Mouse (Mus musculus): ENCODE results near the gene Tmem33. TPM values are rescaled to one million over a fixed set of nuclear protein-coding genes. Genes with fewer than 3 reads are reported as not detected.

Tmem33 gene
- total RNA-seq, 1 experiment, result 118 TPM

- no peak for DNase-seq (ENCODE audit: low read depth, low spot score)
- no peak overlapping the region for H3K4me3 ChIP-seq (ENCODE audit: insufficient read depth in 1 of 2, low read depth in 1 of 2, low read length in 2 of 2, poor library complexity in 1 of 2, severe bottlenecking in 1 of 2)
- no peaks in the 10 kb centered on the region for H3K4me1 ChIP-seq (ENCODE audit: control insufficient read depth in 2 of 2, insufficient read depth in 2 of 2, low read length in 2 of 2, poor library complexity in 1 of 2)
- in situ Hi-C loops (cut with MboI; ENCODE audit: low sequenced_read_pairs in 2 of 2, unreplicated experiment in 2 of 2), result no loop called here
- TF ChIP-seq MAFK (IDR thresholded peaks at IDR 0.05; ENCODE audit: insufficient read depth, low read depth, low read length) (no peak), CHD2 (IDR thresholded peaks at IDR 0.05; ENCODE audit: low read depth, low read length) (no peak), HCFC1 (IDR thresholded peaks at IDR 0.05; ENCODE audit: borderline replicate concordance, insufficient read depth, low read length) (no peak), ZNF384 (IDR thresholded peaks at IDR 0.05; ENCODE audit: low read depth, low read length) (no peak)
- H3K27ac ChIP-seq (ENCODE audit: insufficient read depth, low read depth, low read length, poor library complexity, severe bottlenecking), result no peak overlapping the region
- H3K9ac ChIP-seq (ENCODE audit: insufficient read depth, low read depth, low read length, poor library complexity, severe bottlenecking), result no peak overlapping the region
- no peaks in the 10 kb centered on the region for H3K36me3 ChIP-seq (ENCODE audit: control insufficient read depth, insufficient read depth, low read length, poor library complexity, severe bottlenecking)
- no peaks in the 10 kb centered on the region for H3K9me3 ChIP-seq (ENCODE audit: control insufficient read depth, insufficient read depth, low read depth, low read length)
Measured at GRCm38 (mm10) chr5:67224122-67224502, 36.3 kb upstream of the Tmem33 start.

GRCm38 (mm10) chr5:67225758-67226157 is 34.6 kb upstream of the Tmem33 start:
- peaks cover 0 to 2% of the 10 kb centered on the region in 2 experiments; a peak in 1 of 4 replicates for H3K4me1 ChIP-seq (ENCODE audit: control insufficient read depth in 2 of 2, insufficient read depth in 2 of 2, low read length in 2 of 2, poor library complexity in 1 of 2)
- no peaks in the 10 kb centered on the region for H3K36me3 ChIP-seq (ENCODE audit: control insufficient read depth, insufficient read depth, low read length, poor library complexity, severe bottlenecking)
- DNase-seq (ENCODE audit: low read depth, low spot score), result no peak
- no peaks in the 10 kb centered on the region for H3K9me3 ChIP-seq (ENCODE audit: control insufficient read depth, insufficient read depth, low read depth, low read length)
- no peak overlapping the region for H3K27ac ChIP-seq (ENCODE audit: insufficient read depth, low read depth, low read length, poor library complexity, severe bottlenecking)
- H3K4me3 ChIP-seq (ENCODE audit: insufficient read depth in 1 of 2, low read depth in 1 of 2, low read length in 2 of 2, poor library complexity in 1 of 2, severe bottlenecking in 1 of 2), result no peak overlapping the region
- in situ Hi-C loops (cut with MboI; ENCODE audit: low sequenced_read_pairs in 2 of 2, unreplicated experiment in 2 of 2), result loop anchor here in 1 of 2 experiments (25.0 kb wide), 1 partner anchor 538 kb away; the partner anchor contains the start of gene Uchl1
- TF ChIP-seq CHD2 (IDR thresholded peaks at IDR 0.05; ENCODE audit: low read depth, low read length), result no peak
- TF ChIP-seq HCFC1 (IDR thresholded peaks at IDR 0.05; ENCODE audit: borderline replicate concordance, insufficient read depth, low read length), result no peak
- no peak for TF ChIP-seq ZNF384 (IDR thresholded peaks at IDR 0.05; ENCODE audit: low read depth, low read length)
- TF ChIP-seq ZC3H11A (IDR thresholded peaks at IDR 0.05; ENCODE audit: borderline replicate concordance, low read depth, low read length), result no peak
- TF ChIP-seq MAFK (IDR thresholded peaks at IDR 0.05; ENCODE audit: insufficient read depth, low read depth, low read length), result 0 out of 2 replicates have a peak, but pooled peaks have one; percentile 11
- no peak overlapping the region for H3K9ac ChIP-seq (ENCODE audit: insufficient read depth, low read depth, low read length, poor library complexity, severe bottlenecking)

GRCm38 (mm10) chr5:67227261-67227660 is 33.1 kb upstream of the Tmem33 start:
- Histone ChIP-seq H3K4me1 (ENCODE audit: control insufficient read depth in 2 of 2, insufficient read depth in 2 of 2, low read length in 2 of 2, poor library complexity in 1 of 2) (peaks cover 0 to 3% of the 10 kb centered on the region in 2 experiments; a peak in 1 of 4 replicates), H3K9me3 (ENCODE audit: control insufficient read depth, insufficient read depth, low read depth, low read length) (no peaks in the 10 kb centered on the region), H3K4me3 (ENCODE audit: insufficient read depth in 1 of 2, low read depth in 1 of 2, low read length in 2 of 2, poor library complexity in 1 of 2, severe bottlenecking in 1 of 2) (no peak overlapping the region), H3K27ac (ENCODE audit: insufficient read depth, low read depth, low read length, poor library complexity, severe bottlenecking) (no peak overlapping the region), H3K9ac (ENCODE audit: insufficient read depth, low read depth, low read length, poor library complexity, severe bottlenecking) (no peak overlapping the region), H3K36me3 (ENCODE audit: control insufficient read depth, insufficient read depth, low read length, poor library complexity, severe bottlenecking) (no peaks in the 10 kb centered on the region)
- TF ChIP-seq ZC3H11A (IDR thresholded peaks at IDR 0.05; ENCODE audit: borderline replicate concordance, low read depth, low read length), result no peak
- in situ Hi-C loops (cut with MboI; ENCODE audit: low sequenced_read_pairs in 2 of 2, unreplicated experiment in 2 of 2), result loop anchor here in 1 of 2 experiments (25.0 kb wide), 1 partner anchor 540 kb away; the partner anchor contains the start of gene Uchl1
- no peak for DNase-seq (ENCODE audit: low read depth, low spot score)

GRCm38 (mm10) chr5:67227682-67228444 is 32.5 kb upstream of the Tmem33 start:
- Histone ChIP-seq H3K9ac (ENCODE audit: insufficient read depth, low read depth, low read length, poor library complexity, severe bottlenecking) (no peak overlapping the region), H3K27ac (ENCODE audit: insufficient read depth, low read depth, low read length, poor library complexity, severe bottlenecking) (no peak overlapping the region), H3K9me3 (ENCODE audit: control insufficient read depth, insufficient read depth, low read depth, low read length) (no peaks in the 10 kb centered on the region), H3K4me1 (ENCODE audit: control insufficient read depth in 2 of 2, insufficient read depth in 2 of 2, low read length in 2 of 2, poor library complexity in 1 of 2) (peaks cover 0 to 3% of the 10 kb centered on the region in 2 experiments; a peak in 1 of 4 replicates), H3K4me3 (ENCODE audit: insufficient read depth in 1 of 2, low read depth in 1 of 2, low read length in 2 of 2, poor library complexity in 1 of 2, severe bottlenecking in 1 of 2) (no peak overlapping the region), H3K36me3 (ENCODE audit: control insufficient read depth, insufficient read depth, low read length, poor library complexity, severe bottlenecking) (no peaks in the 10 kb centered on the region)
- in situ Hi-C loops (cut with MboI; ENCODE audit: low sequenced_read_pairs in 2 of 2, unreplicated experiment in 2 of 2), result loop anchor here in 1 of 2 experiments (25.0 kb wide), 1 partner anchor 541 kb away; the partner anchor contains the start of gene Uchl1
- TF ChIP-seq CHD2 (IDR thresholded peaks at IDR 0.05; ENCODE audit: low read depth, low read length) (no peak), MAFK (IDR thresholded peaks at IDR 0.05; ENCODE audit: insufficient read depth, low read depth, low read length) (no peak), ZNF384 (IDR thresholded peaks at IDR 0.05; ENCODE audit: low read depth, low read length) (no peak), ZC3H11A (IDR thresholded peaks at IDR 0.05; ENCODE audit: borderline replicate concordance, low read depth, low read length) (no peak), HCFC1 (IDR thresholded peaks at IDR 0.05; ENCODE audit: borderline replicate concordance, insufficient read depth, low read length) (no peak)
- no peak for DNase-seq (ENCODE audit: low read depth, low spot score)
